Mouse (Mus musculus) liver (tissue): ENCODE results near the gene Card19.

Experiments
- DNase-seq: peaks from one replicate; pipeline ENCODE4 v3.0.0-alpha.2; 2020; ENCODE audit warnings: mixed read lengths

The Card19 gene

GRCm38 (mm10) chr13:49169448-49170207 is 46.2 kb downstream of the Card19 start:
- DNase-seq = peak; percentile 78

GRCm38 (mm10) chr13:49167081-49167480 is 48.8 kb downstream of the Card19 start:
- no peak for DNase-seq

- DNase-seq = no peak
These were observed 52.2 kb downstream of the Card19 start for GRCm38 (mm10) chr13:49163645-49164044.

- DNase-seq = no peak
These were observed 53.1 kb downstream of the Card19 start for GRCm38 (mm10) chr13:49162722-49163121.

- no peak for DNase-seq
These were observed 54.6 kb downstream of the Card19 start for GRCm38 (mm10) chr13:49161236-49161635.

- no peak for DNase-seq
These were observed 57.7 kb downstream of the Card19 start for GRCm38 (mm10) chr13:49158040-49158713.

GRCm38 (mm10) chr13:49156645-49157044 is 59.2 kb downstream of the Card19 start:
- DNase-seq = no peak

- no peak for DNase-seq
These were observed 61.2 kb downstream of the Card19 start for GRCm38 (mm10) chr13:49154621-49155020.

GRCm38 (mm10) chr13:49154028-49154427 is 61.8 kb downstream of the Card19 start:
- DNase-seq = no peak
